Mouse (Mus musculus): ENCODE measurements around the gene Hils1. TPM values are rescaled to one million over a fixed set of nuclear protein-coding genes. Genes with fewer than 3 reads are reported as not detected.
"Not testable (repeated sequence)": the region's sequence is repeated elsewhere in the genome, so short reads cannot be mapped to it uniquely, and the experiment has no call there.

Gene Hils1
- total RNA-seq, 4 experiments from 2014 or later, result not detected

GRCm38 (mm10) chr11:94952169-94952568 lies 15.2 kb upstream of the Hils1 start:
- DNase-seq (ENCODE audit: low spot score in 2 of 2), result no peak

DNA sequence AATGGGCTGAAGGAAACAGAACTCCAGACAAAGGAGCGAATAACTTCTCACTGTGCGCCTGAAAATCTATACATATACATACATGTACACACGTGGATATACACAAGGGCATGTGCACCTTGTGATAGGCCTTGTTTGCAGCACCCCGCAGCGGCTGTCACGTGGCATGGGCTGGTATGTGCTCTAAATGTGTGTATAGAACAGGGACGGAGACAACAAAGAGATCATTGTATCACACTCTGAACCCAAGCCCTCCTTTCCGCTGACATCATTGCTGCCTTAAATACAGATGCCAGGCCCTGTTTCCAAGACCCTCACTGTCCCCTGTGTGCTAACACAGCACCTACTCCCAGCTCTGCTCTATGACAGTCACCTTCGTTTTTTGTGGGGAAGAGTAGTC lies 12.3 kb upstream of the Hils1 start:
- no peak for DNase-seq (ENCODE audit: low spot score in 2 of 2)

- DNase-seq (ENCODE audit: low spot score in 2 of 2), result no peak
These were observed 9.7 kb upstream of the Hils1 start for GRCm38 (mm10) chr11:94957693-94958064.

DNA sequence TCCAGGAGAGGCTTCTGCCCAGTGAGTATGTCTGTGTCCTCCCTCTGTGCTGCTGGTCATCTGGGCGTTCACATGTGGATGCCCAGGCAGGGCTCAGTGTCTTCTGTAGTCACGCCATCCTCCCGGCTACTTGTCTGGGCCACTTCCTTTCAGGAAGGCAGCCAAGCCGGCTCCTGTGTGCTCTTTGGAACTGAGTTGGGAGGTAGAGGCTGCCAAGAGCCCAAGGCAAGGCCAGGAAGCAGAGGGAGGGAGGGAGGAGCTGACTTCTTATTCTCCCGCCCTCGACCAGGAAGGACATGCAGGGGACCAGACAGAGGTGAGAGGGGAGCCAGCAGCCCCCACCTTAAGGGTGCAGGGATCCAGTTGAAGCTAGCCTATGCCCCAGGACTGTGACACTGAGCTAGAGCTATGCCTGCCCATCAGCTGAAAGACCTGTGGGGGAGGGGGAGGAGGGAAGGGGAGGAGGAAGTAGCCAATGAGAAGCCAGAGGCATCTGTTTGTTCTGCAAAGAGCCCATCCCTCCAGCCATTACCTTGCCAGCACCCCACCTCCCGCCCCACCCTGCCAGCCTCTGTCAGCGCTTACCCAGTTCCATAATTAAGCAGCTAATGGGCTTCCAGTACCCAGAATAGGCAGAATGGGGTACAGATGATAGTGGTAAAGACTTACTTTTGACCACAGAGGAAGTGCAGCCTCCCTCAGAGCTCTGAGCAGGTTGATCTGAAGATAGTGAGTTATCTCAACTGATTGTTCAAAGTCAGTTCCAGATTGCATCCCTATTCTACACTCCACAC lies 9.1 kb upstream of the Hils1 start:
- DNase-seq (ENCODE audit: low spot score in 2 of 2), result no peak

DNA sequence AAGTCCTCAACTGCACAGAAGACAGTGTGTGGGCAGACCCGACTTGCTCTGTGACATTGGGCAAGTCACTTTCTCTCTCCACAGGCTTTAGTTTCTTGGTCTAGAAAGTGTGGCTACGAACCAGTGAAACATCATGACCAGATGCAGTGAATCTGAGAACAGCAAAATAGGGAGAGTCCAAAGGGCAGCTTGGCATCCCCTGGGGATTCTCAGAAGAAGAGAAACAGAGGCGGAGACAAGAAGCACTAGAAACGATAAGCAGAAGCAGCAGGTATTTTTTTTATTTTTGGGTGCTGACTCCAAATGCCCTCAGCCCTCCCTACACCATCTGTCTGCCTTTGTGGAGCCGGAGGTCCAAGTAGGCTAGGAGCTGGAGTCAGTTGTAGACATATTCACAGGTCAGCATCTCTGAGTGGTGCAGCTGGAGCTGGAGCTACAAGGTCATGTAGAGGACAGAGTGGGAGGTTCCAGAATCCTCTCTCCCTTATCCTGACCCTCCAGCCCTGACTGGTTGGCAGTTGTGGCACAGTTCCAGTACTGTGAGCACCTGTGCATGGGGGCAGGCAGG lies 4.8 kb upstream of the Hils1 start:
- no peak for DNase-seq (ENCODE audit: low spot score in 2 of 2)

- DNase-seq (ENCODE audit: low spot score in 2 of 2), result no peak
These were observed 794 bp downstream of the Hils1 start for GRCm38 (mm10) chr11:94968187-94968586.

- DNase-seq (ENCODE audit: low spot score in 2 of 2), result not testable (repeated sequence)
These were observed 2.3 kb downstream of the Hils1 start for GRCm38 (mm10) chr11:94969709-94970108.

GRCm38 (mm10) chr11:94970210-94970943 lies 3.0 kb downstream of the Hils1 start:
- DNase-seq (ENCODE audit: low spot score in 2 of 2), result peak in 1 of 2 experiments; percentile 63

DNA sequence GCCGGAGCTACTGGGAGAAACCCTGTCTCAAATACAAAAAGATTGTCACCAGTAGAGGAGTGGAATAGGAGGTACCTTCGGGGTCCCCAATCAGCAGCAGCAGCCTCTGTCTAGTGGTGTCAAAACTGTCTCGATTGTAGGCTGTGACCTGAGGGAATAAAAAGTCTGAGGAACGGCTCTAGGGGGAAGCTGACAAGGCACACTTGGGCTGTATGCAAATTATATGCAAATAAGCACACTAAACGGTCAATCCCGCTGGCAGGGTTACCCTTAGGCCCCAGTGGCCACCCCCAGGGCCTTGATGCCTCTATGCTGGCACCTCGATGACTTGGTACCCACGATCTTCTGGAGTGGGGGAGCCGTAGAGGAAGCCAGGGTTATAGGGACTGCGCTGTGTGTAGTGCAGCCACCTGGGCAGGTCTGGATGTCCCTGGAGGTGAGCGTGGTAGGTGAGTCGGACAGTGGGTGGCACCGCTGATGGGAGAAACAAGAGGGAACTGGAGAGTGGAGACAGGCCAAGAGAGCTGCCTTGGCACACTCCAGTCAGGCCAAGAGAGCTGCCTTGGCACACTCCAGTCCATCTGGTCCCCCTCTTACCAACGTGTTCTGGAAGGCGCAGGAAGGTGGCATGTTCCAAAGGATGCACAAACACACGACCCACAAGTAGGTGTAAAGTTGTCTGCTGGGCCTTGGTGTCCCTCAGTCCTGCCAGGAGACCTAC lies 4.7 kb downstream of the Hils1 start:
- DNase-seq (ENCODE audit: low spot score in 2 of 2), result no peak

DNA sequence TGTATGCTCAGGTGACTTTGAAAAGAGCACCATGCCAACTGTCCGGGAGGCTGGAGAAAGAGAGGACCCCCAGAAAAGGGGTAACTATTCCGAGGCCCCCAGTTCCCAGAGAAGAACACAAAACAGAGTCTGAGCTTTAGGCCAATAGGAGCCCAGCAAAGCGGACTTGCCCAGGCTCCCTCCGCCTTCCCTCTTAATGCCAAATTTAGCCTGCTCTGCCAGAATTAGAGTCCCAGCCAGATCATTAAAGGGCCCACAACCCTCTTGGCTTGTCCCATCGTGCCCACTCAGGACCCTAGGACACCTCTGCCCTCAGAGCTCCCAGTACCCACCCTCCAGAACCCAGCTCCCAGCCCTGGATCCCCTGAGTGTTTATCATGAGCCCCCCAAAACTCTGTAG lies 5.5 kb downstream of the Hils1 start:
- DNase-seq (ENCODE audit: low spot score in 2 of 2), result no peak

DNA sequence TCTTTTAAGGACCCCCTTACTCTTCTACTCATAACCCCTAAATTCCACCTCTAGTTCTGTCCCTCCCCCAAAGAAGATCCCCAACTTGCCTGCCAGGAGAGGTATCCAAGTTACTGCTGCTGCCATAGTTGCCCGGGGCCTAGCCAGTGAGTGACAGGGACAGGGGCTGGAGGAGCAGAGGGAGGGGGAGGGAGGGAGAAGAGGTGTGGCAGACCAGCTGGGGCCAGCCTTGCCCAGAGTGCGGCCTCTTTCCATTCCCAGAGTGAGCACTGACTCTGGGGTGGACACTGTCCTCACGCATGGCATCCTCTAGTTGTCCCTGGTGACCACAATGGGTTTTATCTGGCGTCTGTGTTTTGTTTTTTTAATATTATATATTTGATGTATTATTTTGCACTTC lies 5.9 kb downstream of the Hils1 start:
- DNase-seq (ENCODE audit: low spot score in 2 of 2), result no peak

DNA sequence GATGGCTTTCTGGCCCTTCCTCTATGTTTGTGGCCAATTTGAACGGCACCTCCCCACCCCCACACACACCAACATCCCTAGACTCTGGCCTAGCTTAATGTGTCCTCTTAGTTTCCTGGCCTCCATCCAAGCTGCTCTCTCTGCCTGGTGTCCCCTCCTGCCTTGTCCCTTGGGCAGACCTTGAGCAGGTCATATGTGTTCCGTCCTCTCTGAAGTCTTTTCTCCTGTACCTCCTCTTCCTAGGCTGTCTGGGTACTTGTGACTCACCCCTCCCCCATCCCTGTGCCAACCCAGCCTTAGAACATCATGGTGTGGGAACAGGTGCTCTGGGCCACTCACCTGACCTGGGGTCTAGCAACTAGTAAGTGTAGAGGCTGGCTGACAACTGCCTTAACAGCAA lies 7.6 kb downstream of the Hils1 start:
- no peak for DNase-seq (ENCODE audit: low spot score in 2 of 2)

GRCm38 (mm10) chr11:94976199-94976598 lies 8.8 kb downstream of the Hils1 start, which contains the start of gene Sgca:
Gene Sgca (minus strand): TSS chr11:94976327.
- DNase-seq (ENCODE audit: low spot score in 2 of 2), result no peak

DNA sequence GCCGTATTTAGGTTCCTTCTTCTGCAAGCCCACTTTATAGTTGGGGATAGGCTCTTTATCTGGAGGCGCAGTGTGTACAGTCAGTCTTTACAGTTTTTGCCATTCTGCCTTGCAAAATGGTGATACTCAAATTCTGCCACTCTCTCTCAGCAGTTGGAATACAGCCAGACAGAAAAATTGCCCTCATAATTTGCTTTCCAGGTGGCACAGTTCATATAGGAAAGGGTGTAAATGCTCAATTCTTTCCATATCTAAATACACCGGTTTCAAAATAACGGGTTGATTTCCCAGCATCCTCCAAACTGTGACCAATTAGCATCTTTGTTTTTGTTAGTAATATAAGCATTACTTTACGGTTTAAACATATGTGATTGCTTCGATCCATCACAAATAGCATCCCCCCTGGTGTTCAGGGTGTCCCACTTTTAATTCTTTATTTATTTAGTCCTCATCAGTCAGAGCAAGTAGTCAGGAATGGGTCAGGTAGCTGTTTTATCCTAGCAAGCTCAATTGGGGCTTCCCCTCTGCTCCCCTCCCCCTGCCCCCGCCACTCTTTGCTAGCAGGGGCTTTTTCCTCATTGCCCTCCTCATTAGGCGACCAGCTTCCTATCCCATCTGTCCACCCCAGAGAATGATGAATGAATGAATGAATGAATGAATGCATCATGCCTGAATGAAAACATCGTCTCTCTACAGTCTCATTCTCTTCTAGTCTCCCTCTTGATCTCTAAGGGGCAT lies 11.0 kb downstream of the Hils1 start:
- peak in 1 of 2 experiments; percentile 7 for DNase-seq (ENCODE audit: low spot score in 2 of 2)

DNA sequence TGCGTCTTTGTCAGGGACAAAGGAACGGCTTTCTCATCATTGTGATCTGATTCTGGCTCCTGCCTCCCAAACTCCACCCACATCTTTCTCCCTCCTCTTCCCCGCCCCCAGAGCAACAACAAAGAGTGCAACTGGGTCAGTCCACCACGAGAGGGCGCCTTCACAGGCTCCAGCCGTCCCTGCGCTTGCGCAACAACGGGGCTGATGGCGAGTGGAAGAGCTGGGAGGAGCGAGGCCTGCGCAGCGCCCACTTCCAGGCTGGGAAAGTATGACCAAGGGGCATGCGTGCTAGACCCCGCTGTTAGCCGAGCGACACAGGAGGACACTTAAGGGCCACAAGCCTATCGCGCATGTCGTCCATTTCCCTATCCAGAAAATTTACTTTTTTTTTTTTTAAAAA lies 11.6 kb downstream of the Hils1 start:
- peak; percentile 90 to 94 for DNase-seq (ENCODE audit: low spot score in 2 of 2)

GRCm38 (mm10) chr11:94979462-94980179 lies 12.2 kb downstream of the Hils1 start:
- peak in 1 of 2 experiments; percentile 7 for DNase-seq (ENCODE audit: low spot score in 2 of 2)

GRCm38 (mm10) chr11:94985140-94985539 lies 17.7 kb downstream of the Hils1 start:
- DNase-seq (ENCODE audit: low spot score in 2 of 2), result peak in 1 of 2 experiments; percentile 33

- no peak for DNase-seq (ENCODE audit: low spot score in 2 of 2)
These were observed 18.4 kb downstream of the Hils1 start for GRCm38 (mm10) chr11:94985822-94986221.

DNA sequence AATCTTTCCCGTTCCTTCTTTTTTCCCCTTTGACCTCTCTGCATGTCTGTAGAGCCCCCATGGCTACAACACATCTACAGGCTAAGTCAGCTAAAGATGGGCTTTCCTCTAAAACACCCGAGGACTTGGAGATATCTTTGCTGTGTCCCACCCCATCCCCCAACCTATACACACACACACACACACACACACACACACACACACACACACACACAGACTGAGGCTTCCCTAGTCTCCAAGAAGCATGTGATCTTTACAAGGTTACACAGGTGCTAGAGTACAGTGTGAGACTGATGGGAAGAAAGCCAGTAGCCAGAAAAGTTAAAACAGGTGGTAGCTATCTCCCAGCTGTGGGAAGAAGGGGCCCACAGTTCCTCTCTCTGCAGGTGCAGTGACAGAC lies 19.0 kb downstream of the Hils1 start:
- no peak for DNase-seq (ENCODE audit: low spot score in 2 of 2)

DNA sequence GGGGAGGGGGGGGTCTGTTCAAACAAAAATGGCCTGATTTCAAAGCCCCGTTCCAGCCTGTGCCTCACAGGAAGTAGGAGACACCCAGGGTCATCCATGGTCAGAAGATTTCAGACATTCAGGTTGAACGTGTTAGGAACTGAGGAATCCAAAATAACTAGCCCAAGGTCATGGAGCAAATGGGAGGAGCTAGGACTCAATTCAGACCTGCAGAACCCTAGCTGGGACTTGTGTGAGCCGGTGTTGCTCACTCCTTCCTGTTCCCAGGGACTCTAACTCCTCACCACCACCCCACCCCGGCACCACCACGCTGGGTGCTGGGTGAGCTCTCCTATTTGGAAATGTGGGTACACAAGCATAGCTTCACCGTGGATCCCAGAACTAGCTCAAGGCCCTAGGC lies 19.9 kb downstream of the Hils1 start:
- DNase-seq (ENCODE audit: low spot score in 2 of 2), result no peak
